Mouse (Mus musculus) neural tube, embryonic 14.5 days (tissue): ENCODE data around the gene Ugt1a8. TPM values are rescaled to one million over a fixed set of nuclear protein-coding genes. Genes with fewer than 3 reads are reported as not detected.

ENCODE experiments used
- ATAC-seq: fragments of 200-750 bp; cut with Nextera tagmentation; 2 replicates; pipeline ENCODE4 v1.8.0; 2017; ENCODE audit warnings: low read depth, mild to moderate bottlenecking, moderate TSS enrichment, moderate library complexity
- H3K27ac ChIP-seq: fragments of 300-500 bp; sonication (generic); 2 replicates; pipeline ENCODE4 v1.5.1; 2014; ENCODE audit warnings: low read depth, mild to moderate bottlenecking, control low read depth, low read length, moderate library complexity, mixed read lengths
- H3K27me3 ChIP-seq: fragments of 300-500 bp; sonication (generic); 2 replicates; pipeline ENCODE4 v1.6.1; 2014; ENCODE audit warnings: low read length; ENCODE audit not compliant: control insufficient read depth, insufficient read depth
- H3K36me3 ChIP-seq: fragments of 300-500 bp; sonication (generic); 2 replicates; pipeline ENCODE4 v1.6.1; 2014; ENCODE audit warnings: low read length, mixed read lengths; ENCODE audit not compliant: control insufficient read depth, insufficient read depth
- H3K4me1 ChIP-seq: fragments of 300-500 bp; sonication (generic); 2 replicates; pipeline ENCODE4 v1.6.1; 2014; ENCODE audit warnings: low read length; ENCODE audit not compliant: control insufficient read depth, insufficient read depth
- H3K4me2 ChIP-seq: fragments of 300-500 bp; sonication (generic); 2 replicates; pipeline ENCODE4 v1.6.1; 2014; ENCODE audit warnings: mild to moderate bottlenecking, low read depth, low read length, control low read depth
- H3K4me3 ChIP-seq: fragments of 300-500 bp; sonication (generic); 2 replicates; pipeline ENCODE4 v1.5.1; 2014; ENCODE audit warnings: low read depth, low read length, control low read depth, mixed read lengths
- H3K9ac ChIP-seq: fragments of 300-500 bp; sonication (generic); replicated peaks from 2 replicates; pipeline ENCODE4 v1.6.1; 2014; ENCODE audit warnings: low read depth, mild to moderate bottlenecking, control low read depth, low read length, mixed read lengths
- H3K9me3 ChIP-seq: fragments of 300-500 bp; sonication (generic); 2 replicates; pipeline ENCODE4 v1.6.1; 2016; ENCODE audit warnings: low read length; ENCODE audit not compliant: control insufficient read depth
- WGBS: fragments of 180-500 bp; shearing (Covaris S2); extraction: QIAGEN DNeasy Blood & Tissue Kit; methylation state at CpG from one replicate; pipeline ENCODE4 v1.1.7; 2014; 5-methylcytosine and 5-hydroxymethylcytosine counted together
- polyA plus RNA-seq: library from polyadenylated mRNA; unstranded; fragments of >200 nt; fragmentation: Nextera tagmentation; extraction: Ambion mirVana; gene quantifications from 2 replicates; pipeline ENCODE4 v1.2.1, GENCODE M21; 2014

Gene Ugt1a8
- polyA plus RNA-seq, 1 experiment from 2014 or later = not detected

- ATAC-seq = no peak
- 79% methylated on average over 6 of the region's 6 CpGs for WGBS
- H3K4me2 ChIP-seq = no peak overlapping the region
Observed at GRCm38 (mm10) chr1:88245881-88246280, 158.3 kb downstream of the Ugt1a8 start.

GRCm38 (mm10) chr1:88246386-88246785, 158.8 kb downstream of the Ugt1a8 start:
- WGBS = 49% methylated on average over 6 of the region's 6 CpGs
- no peak overlapping the region for H3K27ac ChIP-seq

More at GRCm38 (mm10) chr1:88245881-88246280, 158.3 kb downstream of the Ugt1a8 start:
- H3K9me3 ChIP-seq = peaks cover 93% of the 10 kb centered on the region
- H3K9ac ChIP-seq = no peak overlapping the region
- no peaks in the 10 kb centered on the region for H3K27me3 ChIP-seq
- no peak overlapping the region for H3K4me3 ChIP-seq
- no peak overlapping the region for H3K27ac ChIP-seq
- H3K36me3 ChIP-seq = no peaks in the 10 kb centered on the region
- H3K4me1 ChIP-seq = no peaks in the 10 kb centered on the region

GRCm38 (mm10) chr1:88247660-88248059, 160.0 kb downstream of the Ugt1a8 start:
- Histone ChIP-seq H3K27me3 (no peaks in the 10 kb centered on the region), H3K4me2 (no peak overlapping the region), H3K4me1 (no peaks in the 10 kb centered on the region), H3K9ac (no peak overlapping the region), H3K27ac (no peak overlapping the region), H3K9me3 (peaks cover 92% of the 10 kb centered on the region), H3K36me3 (no peaks in the 10 kb centered on the region), H3K4me3 (no peak overlapping the region)
- ATAC-seq = 0 out of 2 replicates have a peak, but pooled peaks have one; percentile 3
- 51% methylated on average over 2 of the region's 2 CpGs for WGBS

More at GRCm38 (mm10) chr1:88246386-88246785, 158.8 kb downstream of the Ugt1a8 start:
- no peak overlapping the region for H3K4me3 ChIP-seq
- H3K4me1 ChIP-seq = no peaks in the 10 kb centered on the region
- no peaks in the 10 kb centered on the region for H3K36me3 ChIP-seq
- peaks cover 94% of the 10 kb centered on the region for H3K9me3 ChIP-seq
- no peak for ATAC-seq
- H3K9ac ChIP-seq = no peak overlapping the region
- H3K27me3 ChIP-seq = no peaks in the 10 kb centered on the region
- no peak overlapping the region for H3K4me2 ChIP-seq

GRCm38 (mm10) chr1:88248658-88249057, 161.0 kb downstream of the Ugt1a8 start:
- H3K4me1 ChIP-seq = no peaks in the 10 kb centered on the region
- H3K9ac ChIP-seq = no peak overlapping the region
- H3K4me3 ChIP-seq = no peak overlapping the region
- no peak overlapping the region for H3K4me2 ChIP-seq
- ATAC-seq = no peak
- H3K27ac ChIP-seq = no peak overlapping the region
- H3K27me3 ChIP-seq = no peaks in the 10 kb centered on the region
- H3K36me3 ChIP-seq = no peaks in the 10 kb centered on the region
- H3K9me3 ChIP-seq = peaks cover 89% of the 10 kb centered on the region
- WGBS = 68% methylated on average over 4 of the region's 4 CpGs

GRCm38 (mm10) chr1:88249596-88249995, 162.0 kb downstream of the Ugt1a8 start:
- whole genome bisulfite sequencing = 80% methylated on average over 7 of the region's 7 CpGs
- H3K4me1 ChIP-seq = no peaks in the 10 kb centered on the region
- peaks cover 88% of the 10 kb centered on the region for H3K9me3 ChIP-seq
- no peak overlapping the region for H3K9ac ChIP-seq
- no peaks in the 10 kb centered on the region for H3K36me3 ChIP-seq
- H3K4me3 ChIP-seq = no peak overlapping the region
- H3K27me3 ChIP-seq = no peaks in the 10 kb centered on the region
- no peak for ATAC-seq
- no peak overlapping the region for H3K27ac ChIP-seq
- no peak overlapping the region for H3K4me2 ChIP-seq

- peaks cover 88% of the 10 kb centered on the region for H3K9me3 ChIP-seq
- H3K9ac ChIP-seq = no peak overlapping the region
- no peaks in the 10 kb centered on the region for H3K36me3 ChIP-seq
- no peak overlapping the region for H3K4me3 ChIP-seq
- ATAC-seq = no peak
- no peaks in the 10 kb centered on the region for H3K4me1 ChIP-seq
- H3K27me3 ChIP-seq = no peaks in the 10 kb centered on the region
- no peak overlapping the region for H3K27ac ChIP-seq
- no peak overlapping the region for H3K4me2 ChIP-seq
- WGBS = 84% methylated on average over 5 of the region's 5 CpGs
Observed at GRCm38 (mm10) chr1:88250023-88250422, 162.4 kb downstream of the Ugt1a8 start.

GRCm38 (mm10) chr1:88253106-88253505, 165.5 kb downstream of the Ugt1a8 start:
- WGBS = 78% methylated on average over 8 of the region's 8 CpGs
- no peak overlapping the region for H3K4me3 ChIP-seq

GRCm38 (mm10) chr1:88253540-88253939, 165.9 kb downstream of the Ugt1a8 start:
- 77% methylated on average over 6 of the region's 6 CpGs for WGBS
- Histone ChIP-seq H3K36me3 (no peaks in the 10 kb centered on the region), H3K9me3 (peaks cover 84% of the 10 kb centered on the region), H3K4me1 (no peaks in the 10 kb centered on the region), H3K27ac (no peak overlapping the region), H3K9ac (no peak overlapping the region), H3K4me3 (no peak overlapping the region), H3K4me2 (no peak overlapping the region), H3K27me3 (no peaks in the 10 kb centered on the region)
- no peak for ATAC-seq

More at GRCm38 (mm10) chr1:88253106-88253505, 165.5 kb downstream of the Ugt1a8 start:
- no peaks in the 10 kb centered on the region for H3K36me3 ChIP-seq
- H3K27ac ChIP-seq = no peak overlapping the region
- H3K9me3 ChIP-seq = peaks cover 85% of the 10 kb centered on the region
- no peaks in the 10 kb centered on the region for H3K27me3 ChIP-seq
- no peak for ATAC-seq
- no peak overlapping the region for H3K9ac ChIP-seq
- H3K4me1 ChIP-seq = no peaks in the 10 kb centered on the region
- H3K4me2 ChIP-seq = no peak overlapping the region

- Histone ChIP-seq H3K9me3 (peaks cover 71% of the 10 kb centered on the region), H3K4me3 (no peak overlapping the region), H3K4me1 (no peaks in the 10 kb centered on the region), H3K27me3 (no peaks in the 10 kb centered on the region), H3K27ac (no peak overlapping the region), H3K4me2 (no peak overlapping the region), H3K36me3 (no peaks in the 10 kb centered on the region), H3K9ac (no peak overlapping the region)
- 89% methylated on average over 12 of the region's 12 CpGs for WGBS
- no peak for ATAC-seq
Observed at GRCm38 (mm10) chr1:88254793-88255465, 167.3 kb downstream of the Ugt1a8 start.
